Mouse (Mus musculus) adrenal gland, postnatal 36 days (tissue): ENCODE data around the gene Zbtb46. TPM values are rescaled to one million over a fixed set of nuclear protein-coding genes. Genes with fewer than 3 reads are reported as not detected.

Source experiments
- DNase-seq, 2 experiments: peaks; one replicate each; pipeline ENCODE4 v3.0.0; 2021; ENCODE audit warnings: mixed read lengths in 1 of 2
- total RNA-seq, 2 experiments: library from RNA; stranded (reverse); gene quantifications; 2 replicates each; pipeline ENCODE4 v1.2.3; 2021

The Zbtb46 gene
- total RNA-seq, 2 experiments from 2014 or later, result 16.7 to 17.5 TPM

DNA sequence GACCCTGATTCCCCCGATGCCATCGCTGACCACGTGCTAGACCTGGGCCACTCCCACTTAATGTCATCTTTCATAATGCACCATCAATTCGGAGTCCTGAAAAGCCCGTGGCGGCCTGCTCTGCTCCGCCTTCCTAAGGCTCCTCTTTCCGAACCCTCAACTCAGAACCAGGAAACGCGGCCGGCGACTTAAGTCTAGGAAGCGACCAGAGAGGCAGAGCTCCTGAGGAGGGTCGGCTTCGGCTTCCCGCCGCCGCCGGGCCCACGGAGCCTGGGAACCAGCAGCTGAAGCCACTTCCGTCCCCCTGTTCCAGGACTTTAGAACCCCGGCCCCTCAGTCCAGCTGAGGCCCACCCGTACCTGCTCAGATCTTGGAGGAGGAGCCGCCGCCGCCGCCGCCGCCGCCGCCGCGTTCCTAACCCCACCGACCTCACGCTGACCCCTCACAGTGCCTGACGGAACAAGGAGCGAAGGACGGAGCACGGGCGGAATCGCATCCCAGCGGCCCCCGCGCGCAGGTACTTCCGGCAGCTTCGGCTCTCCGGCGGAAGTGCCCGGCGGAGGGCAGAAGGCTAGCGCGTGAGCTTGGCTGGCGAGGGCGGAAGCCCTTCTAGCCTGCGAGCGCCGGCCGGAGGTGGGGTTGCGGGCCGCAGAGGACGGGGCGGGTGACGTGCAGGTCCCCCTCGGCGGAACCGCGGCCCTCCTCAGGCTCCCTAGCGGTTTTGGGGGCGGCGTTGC, 94.2 kb downstream of the Zbtb46 start, which contains the start of the genes Zgpat and Arfrp1:
Zgpat (plus strand) TSS at position 69 of the 737 bp plus-strand sequence.
Arfrp1 (minus strand) TSS at position 545 of the 737 bp plus-strand sequence.
- DNase-seq, result peak; percentile 93 to 95

- no peak for DNase-seq
These were observed 94.8 kb downstream of the Zbtb46 start for GRCm38 (mm10) chr2:181364487-181364859.

DNA sequence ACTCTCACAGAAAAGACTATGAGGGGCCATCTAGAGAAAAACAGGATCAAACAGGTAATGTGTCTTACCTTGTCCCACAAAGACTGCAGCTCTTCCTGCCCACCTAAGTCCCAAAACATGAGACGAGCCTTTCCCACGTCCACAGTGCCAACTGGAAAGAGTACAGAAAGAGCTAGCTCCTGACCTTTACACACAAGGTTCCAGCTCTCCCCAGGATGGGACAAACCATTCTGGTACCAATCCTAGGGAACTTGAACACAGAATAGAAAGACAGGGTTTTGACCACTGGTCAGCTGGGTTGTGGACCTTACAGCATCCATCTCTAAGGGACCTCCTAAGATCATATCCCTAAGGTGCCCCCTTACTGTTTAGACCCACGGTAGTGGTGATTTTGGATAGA, 95.3 kb downstream of the Zbtb46 start:
- no peak for DNase-seq

GRCm38 (mm10) chr2:181356780-181357179, 102.4 kb downstream of the Zbtb46 start:
- DNase-seq, result no peak

DNA sequence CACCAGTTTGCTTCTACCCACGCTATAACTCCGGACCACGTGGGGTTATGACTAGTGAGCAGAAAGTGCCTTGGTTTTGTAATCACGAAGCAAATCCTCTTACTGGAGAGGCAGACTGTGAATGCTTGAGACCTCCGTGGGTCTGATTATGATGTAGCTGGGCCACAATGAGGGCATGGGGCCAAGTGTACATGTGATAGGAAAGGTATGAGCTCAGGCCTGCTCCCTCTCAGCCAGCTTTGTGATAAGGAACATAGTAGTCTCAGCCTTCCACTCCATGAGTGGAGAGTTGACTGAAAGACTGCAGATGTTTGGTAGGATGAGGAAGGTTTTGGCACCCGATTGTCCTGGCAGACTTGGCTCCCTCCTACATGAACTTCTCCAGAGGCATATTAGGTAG, 116.5 kb downstream of the Zbtb46 start:
- DNase-seq, result no peak

GRCm38 (mm10) chr2:181340426-181340825, 118.8 kb downstream of the Zbtb46 start:
- no peak for DNase-seq

Other genes with a start within 250 kb of the Zbtb46 start
- under 1 TPM; 0.53 to 0.66 TPM for gene Srms, start 246.2 kb downstream of the Zbtb46 start, total RNA-seq
- gene Fndc11, start 239.4 kb downstream of the Zbtb46 start, total RNA-seq, result not detected
- 10 to 100 TPM; 19.3 to 28.7 TPM for gene Helz2, start 217.4 kb downstream of the Zbtb46 start, total RNA-seq
- gene Gmeb2, start 171.4 kb downstream of the Zbtb46 start, total RNA-seq, result 10 to 100 TPM; 14.5 to 22.0 TPM
- 10 to 100 TPM; 10.3 to 11.7 TPM for gene Stmn3, start 144.9 kb downstream of the Zbtb46 start, total RNA-seq
- gene Rtel1, start 139.7 kb downstream of the Zbtb46 start, total RNA-seq, result 10 to 100 TPM; 26.5 to 32.1 TPM
- 10 to 100 TPM; 34.8 to 47.3 TPM for gene Zgpat, start 94.5 kb downstream of the Zbtb46 start, total RNA-seq
- gene Arfrp1, start 94.0 kb downstream of the Zbtb46 start, total RNA-seq, result 10 to 100 TPM; 38.9 to 45.5 TPM
- gene Lime1, start 79.3 kb downstream of the Zbtb46 start, total RNA-seq, result 10 to 100 TPM; 13.4 to 18.1 TPM
- gene Abhd16b, start 33.8 kb upstream of the Zbtb46 start, total RNA-seq, result not detected
- 100 to 1,000 TPM; 104 to 114 TPM for gene Tpd52l2, start 37.7 kb upstream of the Zbtb46 start, total RNA-seq
- 10 to 100 TPM; 92.9 to 93.7 TPM for gene Dnajc5, start 61.1 kb upstream of the Zbtb46 start, total RNA-seq
- 10 to 100 TPM; 77.0 to 79.8 TPM for gene Uckl1, start 125.5 kb upstream of the Zbtb46 start, total RNA-seq
- 10 to 100 TPM; 61.8 to 66.9 TPM for gene Prpf6, start 132.4 kb upstream of the Zbtb46 start, total RNA-seq
- 10 to 100 TPM; 43.1 to 61.3 TPM for gene Zfp512b, start 133.4 kb upstream of the Zbtb46 start, total RNA-seq
- gene Samd10, start 139.8 kb upstream of the Zbtb46 start, total RNA-seq, result 10 to 100 TPM; 13.8 to 14.7 TPM
- gene Gm29797, start 197.6 kb upstream of the Zbtb46 start, total RNA-seq, result under 1 TPM in 1 of 2 experiments, not detected in 1; 0.43 TPM
- 10 to 100 TPM; 21.9 to 34.6 TPM for gene Sox18, start 212.2 kb upstream of the Zbtb46 start, total RNA-seq
- gene Tcea2, start 220.9 kb upstream of the Zbtb46 start, total RNA-seq, result 1 to 10 TPM; 5.8 to 7.0 TPM
- gene Rgs19, start 234.6 kb upstream of the Zbtb46 start, total RNA-seq, result 10 to 100 TPM; 24.7 to 25.6 TPM
- gene Lkaaear1, start 239.0 kb upstream of the Zbtb46 start, total RNA-seq, result not detected